Mouse (Mus musculus) bone marrow macrophage, adult 2 months (primary cell): ENCODE measurements around the gene Dhh.

Experiments
- CTCF ChIP-seq: IDR thresholded peaks from 2 replicates; pipeline ENCODE4 v1.5.1; 2012; ENCODE audit warnings: low read depth, mild to moderate bottlenecking, low read length, moderate library complexity
- POLR2A ChIP-seq: IDR thresholded peaks from 2 replicates; pipeline ENCODE4 v1.6.1; 2012; ENCODE audit warnings: mild to moderate bottlenecking, low read depth, low read length, borderline replicate concordance

DNA sequence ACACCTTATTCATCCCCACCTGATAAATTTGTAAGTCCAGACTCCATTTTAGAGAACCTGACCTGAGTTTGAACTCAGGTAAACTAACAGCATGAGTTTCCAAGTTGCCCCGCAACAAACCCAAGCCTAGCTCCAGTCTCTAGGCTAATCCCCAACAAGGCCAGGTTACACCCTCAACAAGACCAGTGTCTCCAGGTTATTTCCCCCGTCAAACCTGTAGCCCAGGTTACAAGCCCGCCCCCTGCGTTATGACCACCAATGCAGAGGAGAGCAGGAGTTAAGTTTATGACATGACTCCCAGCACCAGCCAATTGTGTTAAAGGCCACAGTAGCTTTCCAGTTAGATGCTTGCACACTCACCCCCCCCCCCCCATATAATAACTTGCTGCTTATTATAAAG, 44.8 kb upstream of the Dhh start:
- no peak for TF ChIP-seq CTCF
- TF ChIP-seq POLR2A: no peak
